Mouse (Mus musculus): ENCODE measurements around the gene Sap30bp. TPM values are rescaled to one million over a fixed set of nuclear protein-coding genes. Genes with fewer than 3 reads are reported as not detected.

Gene Sap30bp
- polyA plus RNA-seq, 1 experiment from 2014 or later: 35.8 TPM

GRCm38 (mm10) chr11:115911632-115912376 is 21.3 kb upstream of the Sap30bp start, which contains the start of gene Smim6:
Gene Smim6, plus strand, starts transcription at chr11:115912017.
- H3K9ac ChIP-seq (replicated peaks; ENCODE audit: low read depth, low read length): 0 out of 2 replicates have a peak within 1 kb of the TSS, but pooled peaks have one; percentile 11
- H3K9me3 ChIP-seq (ENCODE audit: control insufficient read depth, low read depth, low read length): no peaks in the 10 kb centered on the region
- H3K36me3 ChIP-seq (ENCODE audit: control insufficient read depth, insufficient read depth, low read length): peaks cover 14% of the 10 kb centered on the region; the same call in 1 of the 2 replicates
- H3K27me3 ChIP-seq (ENCODE audit: control insufficient read depth, insufficient read depth, low read length): no peaks in the 10 kb centered on the region
- 62% methylated on average over 11 of the region's 11 CpGs for WGBS
- ATAC-seq (ENCODE audit: insufficient number of reproducible peaks, insufficient read depth, low FRiP score, low read depth): peak; percentile 87
- H3K4me3 ChIP-seq (ENCODE audit: low read depth, low read length): peak within 1 kb of the TSS; percentile 10
- peak within 1 kb of the TSS; percentile 25 for H3K4me2 ChIP-seq (replicated peaks; ENCODE audit: low read depth, low read length)
- H3K4me1 ChIP-seq (ENCODE audit: control insufficient read depth, insufficient read depth, low read length): no peaks in the 10 kb centered on the region
- peak within 1 kb of the TSS; percentile 93 for H3K27ac ChIP-seq (ENCODE audit: low read length)

DNA sequence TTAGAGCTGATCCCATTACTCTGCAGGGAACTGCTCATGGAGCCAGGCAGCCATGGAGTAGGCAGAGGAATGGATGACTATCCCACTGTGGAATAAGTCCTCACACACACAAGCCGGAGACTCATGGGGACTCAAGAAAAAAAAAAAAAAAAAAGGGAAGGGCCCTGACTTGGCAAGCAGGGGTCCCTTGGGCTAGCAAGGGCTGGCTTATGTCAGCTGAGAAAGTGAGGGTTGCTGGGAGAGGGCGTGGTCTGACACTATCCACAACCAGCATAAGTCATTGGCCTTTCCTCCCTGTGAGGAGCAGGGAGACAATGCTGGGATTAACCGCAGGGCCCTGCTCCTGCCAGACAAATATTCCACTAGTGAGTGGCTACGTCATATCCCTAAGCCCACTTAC is 16.5 kb upstream of the Sap30bp start:
- no peaks in the 10 kb centered on the region for H3K4me1 ChIP-seq (ENCODE audit: control insufficient read depth, insufficient read depth, low read length)
- no peak overlapping the region for H3K4me2 ChIP-seq (replicated peaks; ENCODE audit: low read depth, low read length)
- H3K9me3 ChIP-seq (ENCODE audit: control insufficient read depth, low read depth, low read length): no peaks in the 10 kb centered on the region
- WGBS: 86% methylated on average over 4 of the region's 4 CpGs
- H3K27me3 ChIP-seq (ENCODE audit: control insufficient read depth, insufficient read depth, low read length): no peaks in the 10 kb centered on the region
- H3K9ac ChIP-seq (replicated peaks; ENCODE audit: low read depth, low read length): no peak overlapping the region
- H3K27ac ChIP-seq (ENCODE audit: low read length): no peak overlapping the region
- H3K36me3 ChIP-seq (ENCODE audit: control insufficient read depth, insufficient read depth, low read length): peaks cover 9% of the 10 kb centered on the region; the same call in 1 of the 2 replicates
- ATAC-seq (ENCODE audit: insufficient number of reproducible peaks, insufficient read depth, low FRiP score, low read depth): no peak
- no peak overlapping the region for H3K4me3 ChIP-seq (ENCODE audit: low read depth, low read length)

DNA sequence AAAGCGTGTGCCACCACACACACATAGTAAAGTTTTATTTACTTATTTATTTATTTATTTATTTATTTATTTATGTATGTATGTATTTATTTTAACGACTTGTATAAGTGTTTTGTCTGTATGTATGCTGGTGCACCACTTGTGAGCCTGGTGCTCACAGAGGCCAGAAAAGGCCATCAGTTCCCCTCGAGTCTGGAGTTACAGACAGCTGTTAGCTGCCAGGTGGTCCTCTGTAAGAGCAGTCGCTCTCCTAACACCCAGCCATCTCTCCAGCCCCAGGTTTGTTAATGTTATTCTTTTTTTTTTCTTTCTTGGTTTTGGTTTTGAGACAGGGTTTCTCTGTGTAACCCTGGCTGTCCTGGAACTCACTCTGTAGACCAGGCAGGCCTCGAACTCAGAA is 14.4 kb upstream of the Sap30bp start:
- no peaks in the 10 kb centered on the region for H3K27me3 ChIP-seq (ENCODE audit: control insufficient read depth, insufficient read depth, low read length)
- no peaks in the 10 kb centered on the region for H3K9me3 ChIP-seq (ENCODE audit: control insufficient read depth, low read depth, low read length)
- ATAC-seq (ENCODE audit: insufficient number of reproducible peaks, insufficient read depth, low FRiP score, low read depth): no peak
- no peak overlapping the region for H3K27ac ChIP-seq (ENCODE audit: low read length)
- H3K4me2 ChIP-seq (replicated peaks; ENCODE audit: low read depth, low read length): no peak overlapping the region
- peaks cover 17% of the 10 kb centered on the region; the same call in 1 of the 2 replicates for H3K36me3 ChIP-seq (ENCODE audit: control insufficient read depth, insufficient read depth, low read length)
- H3K9ac ChIP-seq (replicated peaks; ENCODE audit: low read depth, low read length): no peak overlapping the region
- WGBS: 79% methylated on average over 5 of the region's 5 CpGs
- H3K4me1 ChIP-seq (ENCODE audit: control insufficient read depth, insufficient read depth, low read length): no peaks in the 10 kb centered on the region
- no peak overlapping the region for H3K4me3 ChIP-seq (ENCODE audit: low read depth, low read length)

GRCm38 (mm10) chr11:115919073-115919472 is 14.0 kb upstream of the Sap30bp start:
- H3K9ac ChIP-seq (replicated peaks; ENCODE audit: low read depth, low read length): no peak overlapping the region
- H3K36me3 ChIP-seq (ENCODE audit: control insufficient read depth, insufficient read depth, low read length): peaks cover 18% of the 10 kb centered on the region; the same call in 1 of the 2 replicates
- no peak overlapping the region for H3K27ac ChIP-seq (ENCODE audit: low read length)
- no peaks in the 10 kb centered on the region for H3K9me3 ChIP-seq (ENCODE audit: control insufficient read depth, low read depth, low read length)
- no peaks in the 10 kb centered on the region for H3K27me3 ChIP-seq (ENCODE audit: control insufficient read depth, insufficient read depth, low read length)
- no peak overlapping the region for H3K4me3 ChIP-seq (ENCODE audit: low read depth, low read length)
- 87% methylated on average over 5 of the region's 5 CpGs for WGBS
- H3K4me1 ChIP-seq (ENCODE audit: control insufficient read depth, insufficient read depth, low read length): no peaks in the 10 kb centered on the region
- ATAC-seq (ENCODE audit: insufficient number of reproducible peaks, insufficient read depth, low FRiP score, low read depth): no peak
- H3K4me2 ChIP-seq (replicated peaks; ENCODE audit: low read depth, low read length): no peak overlapping the region

DNA sequence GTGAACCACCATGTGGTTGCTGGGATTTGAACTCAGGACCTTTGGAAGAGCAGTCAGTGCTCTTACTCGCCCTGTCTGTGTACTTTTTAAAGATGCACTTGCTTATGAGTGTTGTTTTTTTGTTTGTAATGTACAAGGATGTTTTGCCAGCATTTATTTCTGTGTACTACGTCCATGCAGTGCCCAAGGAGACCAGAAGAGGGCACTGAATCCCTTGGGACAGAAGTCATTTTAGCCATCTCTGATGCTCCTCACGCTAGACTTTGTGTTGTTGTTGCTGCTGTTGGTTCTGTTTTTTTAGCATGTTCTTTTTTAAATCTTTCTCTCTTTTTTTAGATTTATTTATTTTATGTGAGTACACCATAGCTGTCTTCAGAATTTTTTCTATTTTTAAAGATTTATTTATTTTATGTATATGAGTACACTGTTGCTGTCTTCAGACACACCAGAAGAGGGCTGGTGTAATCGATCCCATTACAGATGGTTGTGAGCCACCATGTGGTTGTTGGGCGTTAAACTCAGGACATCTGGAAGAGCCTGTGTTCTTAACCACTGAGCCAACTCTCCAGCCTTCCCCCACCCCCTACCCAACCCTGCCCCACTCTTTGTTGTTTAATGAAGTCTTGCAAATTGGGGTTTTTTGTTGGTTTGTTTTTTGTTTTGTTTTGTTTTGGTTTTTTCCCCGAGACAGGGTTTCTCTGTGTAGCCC is 12.8 kb upstream of the Sap30bp start:
- Histone ChIP-seq H3K36me3 (ENCODE audit: control insufficient read depth, insufficient read depth, low read length) (peaks cover 18% of the 10 kb centered on the region; the same call in 1 of the 2 replicates), H3K27me3 (ENCODE audit: control insufficient read depth, insufficient read depth, low read length) (no peaks in the 10 kb centered on the region), H3K4me3 (ENCODE audit: low read depth, low read length) (no peak overlapping the region), H3K27ac (ENCODE audit: low read length) (no peak overlapping the region), H3K4me2 (replicated peaks; ENCODE audit: low read depth, low read length) (no peak overlapping the region), H3K4me1 (ENCODE audit: control insufficient read depth, insufficient read depth, low read length) (no peaks in the 10 kb centered on the region), H3K9ac (replicated peaks; ENCODE audit: low read depth, low read length) (no peak overlapping the region), H3K9me3 (ENCODE audit: control insufficient read depth, low read depth, low read length) (no peaks in the 10 kb centered on the region)
- ATAC-seq (ENCODE audit: insufficient number of reproducible peaks, insufficient read depth, low FRiP score, low read depth): no peak
- 49% methylated on average over 6 of the region's 6 CpGs for WGBS

DNA sequence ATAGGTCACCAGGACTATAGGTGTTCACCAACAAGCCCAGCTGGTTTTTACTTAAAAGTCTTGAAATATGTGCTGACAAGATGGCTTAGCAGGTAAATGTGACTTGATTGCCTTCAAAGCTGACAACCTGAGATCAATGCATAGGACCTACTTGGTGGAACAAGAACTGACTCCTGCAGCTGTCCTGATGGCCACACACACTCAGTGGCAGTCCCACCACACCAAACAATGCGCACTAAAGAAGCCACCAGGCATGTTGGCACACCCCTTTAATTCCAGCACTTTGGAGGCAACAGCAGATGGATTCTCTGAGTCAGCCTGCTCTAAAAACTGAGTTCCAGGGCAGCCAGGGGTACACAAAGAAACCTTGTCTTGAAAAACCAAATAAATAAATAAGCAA is 11.1 kb upstream of the Sap30bp start:
- no peak overlapping the region for H3K9ac ChIP-seq (replicated peaks; ENCODE audit: low read depth, low read length)
- no peaks in the 10 kb centered on the region for H3K27me3 ChIP-seq (ENCODE audit: control insufficient read depth, insufficient read depth, low read length)
- peaks cover 12% of the 10 kb centered on the region; the same call in 1 of the 2 replicates for H3K36me3 ChIP-seq (ENCODE audit: control insufficient read depth, insufficient read depth, low read length)
- H3K27ac ChIP-seq (ENCODE audit: low read length): no peak overlapping the region
- H3K4me2 ChIP-seq (replicated peaks; ENCODE audit: low read depth, low read length): no peak overlapping the region
- no peaks in the 10 kb centered on the region for H3K4me1 ChIP-seq (ENCODE audit: control insufficient read depth, insufficient read depth, low read length)
- H3K4me3 ChIP-seq (ENCODE audit: low read depth, low read length): no peak overlapping the region
- no peak for ATAC-seq (ENCODE audit: insufficient number of reproducible peaks, insufficient read depth, low FRiP score, low read depth)
- 90% methylated on average over 1 of the region's 1 CpGs for WGBS
- H3K9me3 ChIP-seq (ENCODE audit: control insufficient read depth, low read depth, low read length): no peaks in the 10 kb centered on the region

DNA sequence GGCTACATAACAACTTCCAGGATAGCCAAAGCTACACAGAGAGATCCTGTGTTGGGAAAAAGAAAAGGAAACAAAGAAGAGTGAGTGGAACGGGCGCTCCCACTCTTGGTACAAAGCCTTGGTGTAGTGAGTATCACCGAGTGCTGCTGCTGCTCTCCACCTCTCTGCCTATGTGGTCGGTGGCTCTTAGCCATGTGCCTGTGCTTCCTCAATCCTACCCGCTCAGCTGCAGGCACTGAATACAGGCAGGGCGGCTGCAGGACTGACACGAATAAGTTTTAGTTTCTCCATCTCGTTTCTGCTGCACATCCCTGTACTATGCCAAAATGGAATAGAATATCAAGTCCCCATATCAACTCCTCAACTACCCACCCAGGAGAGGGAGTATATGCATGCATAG is 4.1 kb upstream of the Sap30bp start:
- no peaks in the 10 kb centered on the region for H3K27me3 ChIP-seq (ENCODE audit: control insufficient read depth, insufficient read depth, low read length)

DNA sequence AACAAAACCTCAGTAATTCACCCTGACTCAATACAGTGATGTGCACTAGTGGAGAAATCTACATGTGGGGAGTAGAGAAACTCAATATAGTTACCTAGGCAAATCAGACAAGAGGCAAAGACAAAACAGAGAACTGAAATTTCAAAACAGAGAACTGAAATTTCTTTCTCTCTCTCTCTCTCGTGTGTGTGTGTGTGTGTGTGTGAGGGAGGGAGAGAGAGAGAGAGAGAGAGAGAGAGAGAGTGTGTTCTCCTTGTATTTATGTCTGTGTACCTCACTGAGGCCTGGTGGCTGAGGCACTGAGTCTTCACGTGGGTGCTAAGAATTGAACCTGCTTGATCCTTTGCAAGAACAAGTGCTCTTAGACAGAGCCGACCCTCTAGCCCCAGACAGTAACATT is 3.3 kb upstream of the Sap30bp start:
- no peaks in the 10 kb centered on the region for H3K9me3 ChIP-seq (ENCODE audit: control insufficient read depth, low read depth, low read length)
- H3K27ac ChIP-seq (ENCODE audit: low read length): no peak overlapping the region
- H3K27me3 ChIP-seq (ENCODE audit: control insufficient read depth, insufficient read depth, low read length): no peaks in the 10 kb centered on the region
- no peak overlapping the region for H3K4me3 ChIP-seq (ENCODE audit: low read depth, low read length)
- peaks cover 15% of the 10 kb centered on the region; the same call in 1 of the 2 replicates for H3K4me1 ChIP-seq (ENCODE audit: control insufficient read depth, insufficient read depth, low read length)
- peaks cover 13% of the 10 kb centered on the region for H3K36me3 ChIP-seq (ENCODE audit: control insufficient read depth, insufficient read depth, low read length)
- H3K4me2 ChIP-seq (replicated peaks; ENCODE audit: low read depth, low read length): no peak overlapping the region
- WGBS: 71% methylated on average over 3 of the region's 3 CpGs
- H3K9ac ChIP-seq (replicated peaks; ENCODE audit: low read depth, low read length): no peak overlapping the region
- no peak for ATAC-seq (ENCODE audit: insufficient number of reproducible peaks, insufficient read depth, low FRiP score, low read depth)

More for the DNA sequence above, 4.1 kb upstream of the Sap30bp start:
- H3K9me3 ChIP-seq (ENCODE audit: control insufficient read depth, low read depth, low read length): no peaks in the 10 kb centered on the region
- no peak overlapping the region for H3K4me3 ChIP-seq (ENCODE audit: low read depth, low read length)
- no peak overlapping the region for H3K9ac ChIP-seq (replicated peaks; ENCODE audit: low read depth, low read length)
- no peak overlapping the region for H3K27ac ChIP-seq (ENCODE audit: low read length)
- H3K4me1 ChIP-seq (ENCODE audit: control insufficient read depth, insufficient read depth, low read length): peaks cover 10% of the 10 kb centered on the region; the same call in 1 of the 2 replicates
- WGBS: 87% methylated on average over 8 of the region's 8 CpGs
- peaks cover 13% of the 10 kb centered on the region for H3K36me3 ChIP-seq (ENCODE audit: control insufficient read depth, insufficient read depth, low read length)
- no peak overlapping the region for H3K4me2 ChIP-seq (replicated peaks; ENCODE audit: low read depth, low read length)
- no peak for ATAC-seq (ENCODE audit: insufficient number of reproducible peaks, insufficient read depth, low FRiP score, low read depth)

Measured in stomach, embryonic 14.5 days (tissue).